In the genomic region with DNA sequence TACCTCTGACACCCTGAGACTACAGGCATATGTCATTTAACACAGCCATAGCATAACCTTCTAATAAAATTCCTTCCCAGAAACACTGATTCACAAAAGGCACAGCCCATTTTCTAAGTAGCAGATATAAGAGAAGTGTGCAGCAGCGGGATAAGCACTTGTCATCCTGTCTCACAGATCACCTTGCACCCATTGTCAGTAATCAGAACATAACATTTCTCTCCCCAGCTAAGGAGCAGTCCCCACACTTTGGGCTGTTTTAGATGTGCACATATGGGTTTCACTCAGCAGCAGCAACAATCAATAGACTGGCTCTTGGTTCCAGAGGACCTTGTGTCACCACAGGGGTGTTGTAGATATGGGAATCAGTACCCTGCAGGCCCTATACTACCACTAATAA, we compare ENCODE assay signal across 25 mouse cellular contexts.
"Had no signal": no experiment of that assay in that cellular context is flagged by ENCODE, and none has a peak within 500 bp of the region (broad histone marks: within the 10 kb centered on the region; RNA-seq: fewer than 3 reads in every experiment).

No protein-coding gene starts in this region.

- ATAC-seq: hindbrain, embryonic 16.5 days; inflammation-experienced regulatory T-cells, adult 6 months; intestine, embryonic 15.5 days; intestine, postnatal 0 days had no signal

- H3K4me1 ChIP-seq: heart, embryonic 10.5 days; heart, embryonic 12.5 days; intestine, embryonic 15.5 days; kidney, embryonic 15.5 days; limb, embryonic 13.5 days; limb, embryonic 15.5 days had no signal

- H3K9ac ChIP-seq: heart, embryonic 12.5 days; hindbrain, embryonic 14.5 days; intestine, embryonic 15.5 days; kidney, embryonic 15.5 days; limb, embryonic 13.5 days; limb, embryonic 15.5 days; liver, embryonic 14.5 days had no signal

- H3K27ac ChIP-seq: gastrocnemius, adult 2 months; heart, embryonic 10.5 days; hindbrain, embryonic 14.5 days; intestine, embryonic 15.5 days; kidney, embryonic 15.5 days; kidney, postnatal 0 days; limb, embryonic 13.5 days; limb, embryonic 15.5 days; liver, embryonic 14.5 days had no signal

- H3K4me2 ChIP-seq: heart, embryonic 12.5 days; hindbrain, embryonic 14.5 days; intestine, embryonic 15.5 days; kidney, embryonic 15.5 days; limb, embryonic 13.5 days; limb, embryonic 15.5 days had no signal

- H3K4me3 ChIP-seq: gastrocnemius, adult 2 months; heart, embryonic 10.5 days; heart, embryonic 12.5 days; intestine, embryonic 15.5 days; kidney, embryonic 15.5 days; limb, embryonic 13.5 days; limb, embryonic 15.5 days had no signal

- H3K27me3 ChIP-seq: heart, embryonic 12.5 days; intestine, embryonic 15.5 days; kidney, embryonic 15.5 days; limb, embryonic 13.5 days; limb, embryonic 15.5 days had no signal

- DNase-seq: gastrocnemius, adult 2 months; gastrocnemius, postnatal 10 days; gastrocnemius, postnatal 25 days; heart, adult 18-20 months; heart, postnatal 14 days; heart, postnatal 36 days; kidney, adult 18-20 months; kidney, adult 9 months; kidney, postnatal 14 days; kidney, postnatal 36 days; layer of hippocampus, adult 9-11 months; layer of hippocampus, postnatal 36 days; left cerebral cortex, postnatal 4 days had no signal

- H3K36me3 ChIP-seq: heart, embryonic 10.5 days; heart, embryonic 12.5 days; intestine, embryonic 15.5 days; kidney, embryonic 15.5 days; limb, embryonic 13.5 days; limb, embryonic 15.5 days had no signal

- H3K9me3 ChIP-seq: heart, embryonic 10.5 days; heart, embryonic 12.5 days; intestine, embryonic 15.5 days; kidney, embryonic 15.5 days; limb, embryonic 13.5 days; limb, embryonic 15.5 days had no signal
